Mouse (Mus musculus): Measurements from ENCODE around the gene Pak1ip1.
"Not testable (repeated sequence)": the region's sequence is repeated elsewhere in the genome, so short reads cannot be mapped to it uniquely, and the experiment has no call there.

The Pak1ip1 gene

GRCm38 (mm10) chr13:41000926-41001639, at the start of gene Pak1ip1:
TSS of gene Pak1ip1 (plus strand) at chr13:41001023.
- peak; percentile 93 for DNase-seq (ENCODE audit: low spot score)

DNA sequence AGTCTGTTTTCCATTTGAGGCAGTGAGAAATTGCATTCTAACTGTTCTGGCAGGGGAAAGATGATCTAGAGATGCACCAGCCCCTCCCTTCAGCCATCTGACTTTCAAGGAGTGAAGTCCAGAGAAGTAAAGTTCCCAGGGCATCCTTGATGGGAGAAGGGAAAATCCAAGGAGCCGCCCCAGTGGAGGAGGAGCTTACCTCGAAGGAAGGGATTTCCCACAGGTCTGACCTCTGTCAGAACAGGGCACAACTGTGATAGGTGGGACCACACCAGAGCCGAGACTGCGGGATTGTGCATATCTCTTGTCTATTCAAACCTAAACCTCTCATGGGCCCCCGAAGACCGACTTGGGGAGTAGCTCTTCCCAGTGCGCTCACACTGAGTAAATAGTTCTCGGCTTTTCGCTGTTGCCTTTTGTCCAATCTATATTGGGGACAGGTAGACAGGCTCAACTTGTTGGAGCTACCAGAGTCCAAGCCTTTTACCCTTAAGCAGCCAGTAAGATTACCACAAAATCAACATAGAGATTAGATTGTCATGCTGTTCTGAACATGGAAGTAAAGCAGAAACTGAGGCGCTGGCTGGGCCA, 49.3 kb upstream of the Pak1ip1 start:
- DNase-seq (ENCODE audit: low spot score): no peak

- no peak for DNase-seq (ENCODE audit: low spot score)
These were observed 47.6 kb upstream of the Pak1ip1 start for GRCm38 (mm10) chr13:40953231-40953630.

DNA sequence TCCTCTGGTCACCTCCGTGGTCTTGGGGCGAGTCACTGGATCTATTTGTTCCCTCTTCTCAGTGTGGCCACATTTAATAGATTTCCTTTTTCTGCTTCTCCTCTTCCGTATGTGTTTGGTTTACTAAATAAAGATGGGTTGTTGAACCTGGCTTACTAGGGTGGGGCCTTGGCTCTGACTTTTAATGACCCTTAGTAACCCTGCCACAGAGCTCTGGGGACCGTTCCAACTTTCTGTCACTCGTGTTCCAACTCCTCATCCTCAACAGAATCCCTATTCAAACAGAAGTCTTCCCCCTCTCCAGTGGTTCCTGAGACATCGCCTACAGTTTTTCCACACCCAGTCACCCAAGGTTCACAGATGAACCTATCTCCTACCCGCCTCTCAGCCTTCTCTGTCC, 45.0 kb upstream of the Pak1ip1 start:
- no peak for DNase-seq (ENCODE audit: low spot score)

DNA sequence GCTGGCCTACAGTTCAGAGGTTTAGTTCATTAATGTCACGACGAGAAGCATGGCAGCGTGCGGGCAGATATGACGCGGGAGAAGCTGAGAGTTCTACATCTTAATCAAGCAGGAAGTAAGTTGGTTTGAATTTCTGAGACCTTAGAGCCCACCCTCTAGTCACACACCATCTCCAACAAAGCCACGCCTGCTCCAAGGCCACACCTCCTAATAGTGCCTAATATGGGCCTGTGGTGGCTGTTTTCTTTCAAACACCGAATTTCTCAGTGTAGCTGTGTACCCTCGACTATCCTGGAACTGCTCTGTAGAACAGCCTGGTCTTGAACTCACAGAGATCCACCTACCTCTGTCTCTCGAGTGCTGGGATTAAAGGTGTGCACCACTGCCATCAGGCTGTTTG, 33.2 kb upstream of the Pak1ip1 start:
- no peak for DNase-seq (ENCODE audit: low spot score)

- no peak for DNase-seq (ENCODE audit: low spot score)
These were observed 32.3 kb upstream of the Pak1ip1 start for GRCm38 (mm10) chr13:40968564-40968963.

GRCm38 (mm10) chr13:40969761-40970390, 30.9 kb upstream of the Pak1ip1 start:
- no peak for DNase-seq (ENCODE audit: low spot score)

DNA sequence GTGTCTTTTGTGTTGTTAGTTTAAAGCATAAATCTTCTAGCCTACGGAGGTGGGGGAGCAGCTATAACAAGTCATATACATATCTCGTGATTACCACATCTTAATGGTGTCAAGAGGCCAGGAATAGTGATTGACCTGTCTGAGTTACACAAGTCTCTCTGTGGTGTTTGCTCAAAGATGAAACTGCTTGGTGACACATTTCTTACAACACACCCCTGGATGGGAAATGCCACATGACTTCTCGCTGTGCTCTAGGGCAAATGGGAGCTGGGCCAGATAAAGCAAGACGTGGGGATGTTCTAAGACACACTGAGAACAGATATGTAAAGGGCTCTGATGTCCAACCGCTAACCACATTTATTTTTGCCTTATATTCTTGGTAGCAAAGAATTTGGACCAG, 29.6 kb upstream of the Pak1ip1 start:
- no peak for DNase-seq (ENCODE audit: low spot score)

DNA sequence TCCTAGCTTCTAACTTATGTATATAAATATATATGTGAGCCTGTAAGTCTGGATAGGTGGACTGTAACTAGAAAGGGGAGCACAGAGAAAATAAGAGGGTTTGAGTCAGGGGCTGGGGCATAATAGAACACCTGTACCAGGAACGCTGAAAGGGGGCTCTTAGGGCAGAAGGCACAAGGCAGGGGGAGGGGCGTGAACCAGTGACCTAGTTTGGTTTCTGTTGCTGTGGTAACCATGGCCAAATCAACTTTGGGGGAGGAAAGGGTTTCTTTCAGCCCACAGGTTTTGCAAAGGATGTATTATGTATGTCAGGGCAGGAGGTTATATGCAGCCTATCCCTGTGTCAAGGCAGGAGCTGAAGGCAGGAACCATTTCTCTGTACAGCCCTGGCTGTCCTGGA, 29.0 kb upstream of the Pak1ip1 start:
- DNase-seq (ENCODE audit: low spot score): no peak

DNA sequence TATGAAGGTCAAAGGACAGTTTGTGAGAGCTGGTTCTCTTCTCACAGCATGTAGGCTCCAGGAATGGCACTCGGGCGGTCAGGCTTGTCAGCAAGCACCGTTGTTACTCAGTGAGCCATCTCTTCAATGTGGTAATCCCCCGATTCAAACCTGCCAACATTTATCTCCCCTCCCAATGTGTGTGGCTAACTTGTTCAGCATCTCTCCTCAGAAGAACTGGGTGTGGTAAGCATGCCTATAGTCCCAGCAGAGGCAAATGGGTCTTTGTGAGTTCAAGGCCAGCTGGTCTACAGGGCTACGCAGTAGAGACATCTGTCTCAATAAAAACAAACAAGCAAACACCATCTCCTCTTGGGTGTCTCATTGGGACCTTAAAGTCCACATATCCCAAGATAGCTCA, 27.8 kb upstream of the Pak1ip1 start:
- no peak for DNase-seq (ENCODE audit: low spot score)

- DNase-seq (ENCODE audit: low spot score): peak; percentile 19
These were observed 23.2 kb upstream of the Pak1ip1 start for GRCm38 (mm10) chr13:40977609-40978008.

DNA sequence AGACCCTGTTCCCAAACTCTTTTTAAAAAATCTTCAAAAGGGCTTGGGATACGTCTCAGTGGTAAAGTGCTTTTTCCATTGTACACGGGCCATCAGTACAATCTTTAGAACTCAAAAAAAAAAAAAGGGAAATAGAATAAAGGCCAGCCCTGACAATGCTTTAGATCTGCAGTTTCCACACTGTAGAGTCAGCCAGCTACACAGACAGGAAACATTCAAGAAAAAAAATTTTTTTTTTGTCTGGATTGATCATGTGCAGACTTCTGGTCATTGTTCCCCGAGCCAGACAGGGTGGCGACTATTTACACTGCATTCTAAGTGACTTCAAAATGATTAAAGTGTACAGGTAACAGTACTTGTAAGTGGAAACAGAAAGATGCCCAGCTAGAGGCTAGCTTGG, 22.2 kb upstream of the Pak1ip1 start:
- no peak for DNase-seq (ENCODE audit: low spot score)

- DNase-seq (ENCODE audit: low spot score): no peak
These were observed 21.5 kb upstream of the Pak1ip1 start for GRCm38 (mm10) chr13:40979321-40979720.

DNA sequence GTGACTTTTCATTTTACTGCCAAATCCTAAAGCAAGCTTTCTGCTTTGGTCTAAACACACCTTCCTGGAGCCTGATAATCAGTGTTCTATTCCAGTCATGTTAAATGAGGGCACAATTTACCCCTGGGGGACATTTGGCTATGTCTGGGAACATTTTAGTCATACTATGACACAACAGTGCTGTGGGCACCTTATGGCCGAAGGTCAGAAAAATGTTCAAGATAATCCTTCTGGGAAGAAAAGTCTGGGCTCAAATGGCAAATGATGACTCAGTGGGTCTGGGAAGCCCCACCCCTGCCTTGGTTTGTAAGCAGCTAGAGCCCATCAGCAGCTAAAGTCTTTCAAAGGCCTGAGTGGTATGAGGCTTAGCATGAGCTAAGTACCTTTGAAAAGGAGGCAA, 18.1 kb upstream of the Pak1ip1 start:
- no peak for DNase-seq (ENCODE audit: low spot score)

- DNase-seq (ENCODE audit: low spot score): no peak
These were observed 14.7 kb upstream of the Pak1ip1 start for GRCm38 (mm10) chr13:40986081-40986480.

DNA sequence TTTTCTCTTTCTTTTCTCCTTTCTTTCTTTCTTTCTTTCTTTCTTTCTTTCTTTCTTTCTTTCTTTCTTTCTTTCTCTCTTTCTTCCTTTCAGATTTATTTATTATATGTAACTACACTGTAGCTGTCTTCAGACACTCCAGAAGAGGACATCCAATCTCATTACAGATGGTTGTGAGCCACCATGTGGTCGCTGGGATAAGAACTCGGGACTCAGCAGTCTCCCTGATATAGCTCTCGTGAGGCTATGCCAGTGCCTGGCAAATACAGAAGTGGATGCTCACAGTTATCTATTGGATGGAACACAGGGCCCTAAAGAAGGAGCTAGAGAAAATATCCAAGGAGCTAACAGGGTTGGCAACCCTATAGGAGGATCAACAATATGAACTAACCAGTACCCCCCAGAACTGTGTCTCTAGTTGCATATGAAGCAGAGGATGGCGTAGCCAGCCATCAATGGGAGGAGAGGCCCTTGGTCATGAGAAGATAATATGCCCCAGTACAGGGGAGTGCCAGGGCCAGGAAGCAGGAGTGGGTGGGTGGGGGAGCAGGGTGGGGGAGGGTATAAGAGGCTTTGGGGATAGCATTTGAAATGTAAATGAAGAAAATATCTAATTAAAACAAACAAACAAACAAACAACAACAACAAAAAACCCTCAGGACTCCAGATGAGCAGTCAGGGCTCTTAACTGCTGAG, 13.1 kb upstream of the Pak1ip1 start:
- DNase-seq (ENCODE audit: low spot score): not testable (repeated sequence)

- no peak for DNase-seq (ENCODE audit: low spot score)
These were observed 12.4 kb upstream of the Pak1ip1 start for GRCm38 (mm10) chr13:40988418-40988817.

DNA sequence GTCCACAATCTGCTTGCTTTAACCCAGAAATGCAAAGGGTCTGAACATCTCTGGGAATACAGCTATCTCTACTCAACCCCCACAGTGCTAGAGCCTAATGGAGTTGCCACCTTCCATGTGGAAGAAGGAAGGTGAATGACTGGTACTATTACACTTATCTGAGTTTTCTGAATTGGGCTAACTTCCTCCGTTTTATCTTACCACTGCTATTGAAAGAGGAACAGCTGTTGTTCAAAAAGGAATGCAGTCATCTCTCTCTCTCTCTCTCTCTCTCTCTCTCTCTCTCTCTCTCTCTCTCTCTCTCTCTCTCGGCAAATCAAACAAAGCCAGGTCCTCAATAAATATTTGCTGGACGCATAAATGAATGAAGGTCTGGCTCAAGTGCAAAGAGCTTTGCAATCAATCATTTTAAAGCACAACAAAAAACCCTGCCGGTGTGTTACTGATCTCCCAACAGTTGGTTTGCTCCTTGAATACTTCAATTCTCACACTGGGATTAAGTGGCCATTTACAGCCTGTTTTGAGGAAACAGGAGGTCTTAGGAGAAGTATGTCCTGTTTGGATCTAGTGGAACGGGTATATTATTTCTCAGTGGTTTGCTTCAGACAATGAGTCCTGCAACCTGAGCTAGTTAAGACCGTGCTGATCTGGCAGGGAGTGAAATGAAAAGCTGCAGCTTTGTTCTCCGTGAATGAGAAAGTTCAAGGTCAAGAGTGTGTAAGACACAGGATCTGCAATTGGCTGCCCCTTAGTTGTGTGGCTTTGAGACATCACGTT, 6.1 kb upstream of the Pak1ip1 start:
- no peak for DNase-seq (ENCODE audit: low spot score)

GRCm38 (mm10) chr13:40998537-40998936, 2.3 kb upstream of the Pak1ip1 start:
- DNase-seq (ENCODE audit: low spot score): not testable (repeated sequence)

DNA sequence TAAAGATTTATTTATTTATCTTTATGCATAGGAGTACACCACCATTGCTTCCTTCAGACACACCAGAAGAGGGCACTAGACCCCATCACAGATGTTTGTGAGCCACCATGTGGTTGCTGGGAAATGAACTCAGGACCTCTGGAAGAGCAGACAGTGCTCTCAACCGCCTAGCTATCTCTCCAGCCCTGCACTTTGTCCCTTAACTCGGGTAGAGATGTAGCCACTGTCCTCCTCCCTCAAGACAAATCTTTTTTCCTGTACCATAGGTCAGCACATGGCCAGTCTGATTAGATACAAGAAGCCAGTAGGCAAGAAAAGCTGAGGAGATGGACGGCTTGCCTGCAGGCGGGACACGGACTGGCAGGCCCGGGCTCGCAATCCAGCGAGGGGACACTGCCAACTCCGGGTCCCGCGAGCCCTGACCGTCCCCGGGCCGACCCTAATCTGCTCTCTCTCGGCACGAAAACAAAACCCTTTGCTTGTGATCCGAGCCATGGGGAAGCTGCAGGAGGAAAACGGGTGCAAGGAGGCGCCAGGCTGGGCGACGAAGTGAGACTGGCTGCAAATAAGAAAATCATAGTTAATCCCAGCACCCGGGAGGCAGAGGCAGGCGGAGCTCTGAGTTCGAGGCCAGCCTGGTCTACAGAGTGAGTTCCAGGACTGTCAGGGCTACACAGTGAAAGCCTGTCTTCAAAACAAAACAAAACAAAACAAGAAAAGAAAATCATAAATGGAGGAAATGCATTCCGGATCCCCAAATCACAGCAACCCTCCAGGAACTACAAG, 490 bp upstream of the Pak1ip1 start:
- DNase-seq (ENCODE audit: low spot score): no peak

GRCm38 (mm10) chr13:41002001-41002400, 1.2 kb downstream of the Pak1ip1 start:
- no peak for DNase-seq (ENCODE audit: low spot score)
